Comparison of ENCODE assay signal across 16 mouse cellular contexts in genomic region chr17:79745051-79745731, GRCm38 (mm10). TPM values are rescaled to one million over a fixed set of nuclear protein-coding genes. Genes with fewer than 3 reads are reported as not detected.
DNase-seq lines count a peak whose midpoint lies in the region; ATAC-seq and TF ChIP-seq lines count a peak whose summit lies in the region.
"Had no signal": no experiment of that assay in that cellular context is flagged by ENCODE, and none has a peak within 500 bp of the region (broad histone marks: within the 10 kb centered on the region; RNA-seq: fewer than 3 reads in every experiment).

No protein-coding gene starts in this region.

- no peak overlapping the region for H3K4me2 ChIP-seq in kidney, postnatal 0 days (ENCODE audit: low read length)
- H3K4me2 ChIP-seq: heart, embryonic 13.5 days; hindbrain, embryonic 15.5 days; limb, embryonic 15.5 days; midbrain, embryonic 12.5 days had no signal

- no peaks in the 10 kb centered on the region for H3K27me3 ChIP-seq in kidney, postnatal 0 days (ENCODE audit: insufficient read depth, low read length)
- H3K27me3 ChIP-seq: heart, embryonic 13.5 days; hindbrain, embryonic 15.5 days had no signal

- no peak overlapping the region for H3K9ac ChIP-seq in kidney, postnatal 0 days (ENCODE audit: low read depth, low read length)
- H3K9ac ChIP-seq: heart, embryonic 13.5 days; hindbrain, embryonic 15.5 days; limb, embryonic 15.5 days; liver, postnatal 0 days; midbrain, embryonic 12.5 days had no signal

- 30% methylated on average over 13 of the region's 13 CpGs for WGBS in kidney, postnatal 0 days

- H3K27ac ChIP-seq in embryonic fibroblast, embryonic 13.5 days (ENCODE audit: insufficient read depth, low read length): peak overlapping the region; percentile 95
- H3K27ac ChIP-seq in kidney, postnatal 0 days: peak overlapping the region; percentile 26
- H3K27ac ChIP-seq: heart, embryonic 13.5 days; hindbrain, embryonic 15.5 days; limb, embryonic 15.5 days; midbrain, embryonic 12.5 days had no signal

- TF ChIP-seq CTCF in embryonic fibroblast, embryonic 13.5 days (IDR thresholded peaks at IDR 0.05; ENCODE audit: borderline replicate concordance, insufficient read depth, low read length): no peak
- TF ChIP-seq CTCF in kidney, postnatal 0 days (IDR thresholded peaks at IDR 0.05; ENCODE audit: low read depth): no peak

- H3K9me3 ChIP-seq in kidney, postnatal 0 days (replicated peaks; ENCODE audit: low read length): no peaks in the 10 kb centered on the region
- H3K9me3 ChIP-seq: G1E; hindbrain, embryonic 15.5 days; limb, embryonic 15.5 days; midbrain, embryonic 12.5 days had no signal

- H3K36me3 ChIP-seq in kidney, postnatal 0 days (ENCODE audit: insufficient read depth, low read length): no peaks in the 10 kb centered on the region
- H3K36me3 ChIP-seq: G1E; heart, embryonic 13.5 days; hindbrain, embryonic 15.5 days; limb, embryonic 15.5 days; midbrain, embryonic 12.5 days had no signal

- no peak for ATAC-seq in kidney, postnatal 0 days (replicated peaks; ENCODE audit: low FRiP score, low read depth)
- ATAC-seq: liver, postnatal 0 days had no signal

- peaks cover 11% of the 10 kb centered on the region for H3K4me1 ChIP-seq in embryonic fibroblast, embryonic 13.5 days (ENCODE audit: control insufficient read depth, insufficient read depth, low read length)
- peaks cover 12% of the 10 kb centered on the region for H3K4me1 ChIP-seq in kidney, postnatal 0 days (replicated peaks; ENCODE audit: insufficient read depth, low read length)
- H3K4me1 ChIP-seq: hindbrain, embryonic 15.5 days had no signal

- TF ChIP-seq POLR2A in embryonic fibroblast, embryonic 13.5 days (IDR thresholded peaks at IDR 0.05; ENCODE audit: low read depth, low read length): 0 out of 2 replicates have a peak, but pooled peaks have one; percentile 24

- peak; percentile 53 for DNase-seq in embryo, embryonic 10.5 days (ENCODE audit: low spot score)
- no peak for DNase-seq in embryo, embryonic 9.5 days (ENCODE audit: extremely low spot score)
- DNase-seq in 3T3-L1 (ENCODE audit: low read depth, low spot score): peak; percentile 72
- DNase-seq in kidney, postnatal 0 days (ENCODE audit: low spot score): peak; percentile 77
- DNase-seq in heart, adult 18-20 months: no peak
- no peak for DNase-seq in natural killer cell, adult 2 months (ENCODE audit: low spot score in 2 of 2)
- DNase-seq in cerebellum, adult 11-12 months: no peak
- DNase-seq: cerebellum, postnatal 10 days; liver, postnatal 0 days; right cerebral cortex, postnatal 25 days had no signal

- H3K4me3 ChIP-seq in embryonic fibroblast, embryonic 13.5 days (ENCODE audit: insufficient read depth, low read length): no peak overlapping the region
- no peak overlapping the region for H3K4me3 ChIP-seq in kidney, postnatal 0 days (replicated peaks; ENCODE audit: low read depth, low read length)
- H3K4me3 ChIP-seq: heart, embryonic 13.5 days; hindbrain, embryonic 15.5 days; limb, embryonic 15.5 days; midbrain, embryonic 12.5 days had no signal

RNA-seq across cellular contexts. Expression of gene Cyp1b1, which starts 30.3 kb away (rescaled TPM):
- polyA plus RNA-seq in embryonic fibroblast, embryonic 13.5 days (2011; ENCODE audit: insufficient read length, low read depth, missing spikeins): 527 and 533 TPM in 2 replicates
- polyA plus RNA-seq in kidney, postnatal 0 days (2015; fragmentation: Nextera tagmentation; extraction: Ambion mirVana): 12.3 and 13.8 TPM in 2 replicates
- 10 to 100 TPM in 1 of 2 experiments, 1 to 10 TPM in 1; 6.2 to 11.0 TPM for total RNA-seq in heart, adult 18-20 months (2021)
- polyA plus RNA-seq: G1E had no signal

Comparison
In these comparisons a context has a peak if more than half of its experiments do, and no peak if none do; other contexts are left out.
1. DNase-seq: peak in embryo, embryonic 10.5 days (single experiment), 3T3-L1 (single experiment) and kidney, postnatal 0 days (single experiment); none in embryo, embryonic 9.5 days (single experiment), heart, adult 18-20 months (0 of 2), natural killer cell, adult 2 months (0 of 2) and cerebellum, adult 11-12 months (single experiment).
2. RNA of gene Cyp1b1, which starts 30.3 kb away (polyA plus RNA-seq): 527 to 533 TPM in embryonic fibroblast, embryonic 13.5 days; 12.3 to 13.8 TPM in kidney, postnatal 0 days; every median in the first group is over 10 times any median in the second.